Mouse (Mus musculus): Measurements from ENCODE around the gene Rad51. TPM values are rescaled to one million over a fixed set of nuclear protein-coding genes. Genes with fewer than 3 reads are reported as not detected.

Rad51 gene
- 40.0 and 51.9 TPM in 2 replicates for polyA plus RNA-seq (2014; fragmentation: Nextera tagmentation; extraction: Ambion mirVana)

DNA sequence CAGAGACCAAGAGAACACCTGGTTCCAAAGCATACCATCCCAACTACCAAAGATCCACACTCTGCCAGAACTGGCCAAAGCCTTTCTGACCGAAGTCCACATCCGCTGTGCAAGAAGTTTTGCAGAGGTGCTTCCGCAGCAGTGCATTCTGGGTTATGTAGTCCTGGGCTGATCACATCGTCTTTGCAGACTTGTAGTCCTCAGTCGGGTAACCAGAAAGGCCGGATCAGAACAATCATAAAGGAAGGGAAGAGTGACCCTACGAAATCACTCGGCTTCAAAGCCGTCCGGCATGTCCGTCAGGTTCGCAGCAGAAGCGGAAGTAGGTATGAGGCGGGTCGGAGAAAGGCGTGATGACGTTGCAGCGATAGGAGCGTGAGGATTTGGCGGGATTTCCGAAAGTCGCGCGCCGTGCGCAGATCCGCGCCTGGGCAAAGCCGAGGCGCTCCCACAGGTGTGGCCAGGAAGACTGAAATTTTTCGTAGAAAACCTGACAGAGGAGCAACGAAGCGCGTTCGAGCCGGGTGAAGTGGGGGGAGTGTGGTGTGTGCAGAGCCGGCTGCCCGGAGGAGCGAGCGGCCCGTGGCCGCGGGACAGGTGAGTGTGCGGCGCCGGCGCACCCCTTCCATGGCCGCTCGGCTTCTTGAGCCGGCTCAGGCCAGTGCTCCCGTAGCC lies at the start of gene Rad51:
Gene Rad51, plus strand, starts transcription at position 356 of the 675 bp plus-strand sequence.
- H3K4me1 ChIP-seq (ENCODE audit: control insufficient read depth, insufficient read depth, low read length), result peaks cover 18% of the 10 kb centered on the region
- peak within 1 kb of the TSS; percentile 90 for H3K27ac ChIP-seq (ENCODE audit: low read depth, low read length)
- no peaks in the 10 kb centered on the region for H3K27me3 ChIP-seq (ENCODE audit: control insufficient read depth, insufficient read depth, low read length)
- no peaks in the 10 kb centered on the region for H3K9me3 ChIP-seq (ENCODE audit: control insufficient read depth, low read length)
- peak; percentile 94 for ATAC-seq (ENCODE audit: low FRiP score, low TSS enrichment)
- 1% methylated on average over 47 of the region's 51 CpGs for WGBS
- H3K4me2 ChIP-seq (replicated peaks; ENCODE audit: low read depth, low read length), result peak within 1 kb of the TSS; percentile 93
- H3K4me3 ChIP-seq (ENCODE audit: low read length), result peak within 1 kb of the TSS; percentile 85
- H3K9ac ChIP-seq (ENCODE audit: low read depth, low read length), result peak within 1 kb of the TSS; percentile 77
- H3K36me3 ChIP-seq (ENCODE audit: control insufficient read depth, insufficient read depth, low read length), result peaks cover 15% of the 10 kb centered on the region; the same call in 1 of the 2 replicates

DNA sequence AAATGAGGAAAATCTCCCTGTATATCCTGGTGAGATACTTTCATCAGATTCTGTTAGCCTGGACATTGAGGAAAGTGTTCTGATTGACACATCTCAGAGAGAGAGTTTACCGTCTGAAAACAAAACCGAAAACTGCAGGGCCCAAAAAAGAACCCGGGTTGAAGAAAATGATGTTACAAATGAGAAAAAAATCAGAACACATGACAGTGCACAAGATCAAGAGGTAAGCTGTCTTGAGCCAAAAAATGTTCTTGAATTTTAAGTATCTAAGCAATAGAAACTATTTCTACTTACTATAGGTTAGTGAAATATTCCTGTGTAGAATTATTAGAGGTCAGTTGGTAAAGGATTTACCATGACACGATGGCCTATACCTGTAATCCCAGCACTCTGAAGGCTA lies 40.2 kb upstream of the Rad51 start:
- Histone ChIP-seq H3K4me1 (ENCODE audit: control insufficient read depth, insufficient read depth, low read length) (no peaks in the 10 kb centered on the region), H3K4me3 (ENCODE audit: low read length) (no peak overlapping the region), H3K36me3 (ENCODE audit: control insufficient read depth, insufficient read depth, low read length) (peaks cover 34% of the 10 kb centered on the region), H3K27ac (ENCODE audit: low read depth, low read length) (no peak overlapping the region), H3K9ac (ENCODE audit: low read depth, low read length) (no peak overlapping the region), H3K27me3 (ENCODE audit: control insufficient read depth, insufficient read depth, low read length) (no peaks in the 10 kb centered on the region), H3K4me2 (replicated peaks; ENCODE audit: low read depth, low read length) (no peak overlapping the region), H3K9me3 (ENCODE audit: control insufficient read depth, low read length) (no peaks in the 10 kb centered on the region)
- ATAC-seq (ENCODE audit: low FRiP score, low TSS enrichment), result no peak
- 92% methylated on average over 4 of the region's 4 CpGs for WGBS

DNA sequence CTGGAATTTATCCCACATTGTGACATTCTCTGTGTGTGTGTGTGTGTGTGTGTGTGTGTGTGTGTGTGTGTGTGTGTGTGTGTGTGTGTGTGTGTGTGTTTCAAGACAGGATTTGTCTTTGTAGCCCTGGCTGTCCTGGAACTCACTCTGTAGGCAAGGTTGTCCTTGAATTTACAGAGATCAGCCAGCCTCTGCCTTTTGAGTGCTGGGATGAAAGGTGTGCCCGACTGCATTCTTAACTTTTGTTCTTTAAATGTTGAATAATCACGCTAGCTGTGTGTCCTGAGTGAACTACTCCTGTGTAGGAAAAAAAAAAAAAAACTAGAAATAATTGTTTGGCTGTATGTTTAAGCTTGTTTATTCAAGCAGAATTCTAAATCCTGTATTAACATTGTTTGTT lies 26.4 kb upstream of the Rad51 start:
- Histone ChIP-seq H3K9me3 (ENCODE audit: control insufficient read depth, low read length) (no peaks in the 10 kb centered on the region), H3K36me3 (ENCODE audit: control insufficient read depth, insufficient read depth, low read length) (peaks cover 35% of the 10 kb centered on the region), H3K4me2 (replicated peaks; ENCODE audit: low read depth, low read length) (no peak overlapping the region), H3K4me3 (ENCODE audit: low read length) (no peak overlapping the region), H3K27me3 (ENCODE audit: control insufficient read depth, insufficient read depth, low read length) (no peaks in the 10 kb centered on the region), H3K27ac (ENCODE audit: low read depth, low read length) (no peak overlapping the region), H3K9ac (ENCODE audit: low read depth, low read length) (no peak overlapping the region), H3K4me1 (ENCODE audit: control insufficient read depth, insufficient read depth, low read length) (no peaks in the 10 kb centered on the region)
- 94% methylated on average over 2 of the region's 2 CpGs for WGBS
- no peak for ATAC-seq (ENCODE audit: low FRiP score, low TSS enrichment)

DNA sequence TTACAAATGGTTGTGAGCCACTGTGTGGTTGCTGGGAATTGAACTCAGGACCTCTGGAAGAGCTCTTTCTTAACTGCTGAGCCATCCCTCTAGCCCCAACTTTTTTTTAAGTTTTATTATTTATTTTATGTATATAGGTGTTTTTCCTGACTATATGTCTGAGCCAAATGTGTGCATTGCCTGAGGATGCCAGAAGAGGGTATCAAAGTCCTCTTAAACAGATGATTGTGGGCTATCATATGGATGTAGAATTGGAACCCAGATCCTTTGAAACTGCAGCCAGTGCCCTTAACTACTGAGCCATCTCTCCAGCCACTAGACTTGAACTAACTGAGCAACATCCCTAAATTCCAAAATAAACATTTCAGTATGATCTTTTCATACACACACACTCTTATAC lies 11.0 kb upstream of the Rad51 start:
- Histone ChIP-seq H3K9me3 (ENCODE audit: control insufficient read depth, low read length) (no peaks in the 10 kb centered on the region), H3K36me3 (ENCODE audit: control insufficient read depth, insufficient read depth, low read length) (peaks cover 43% of the 10 kb centered on the region), H3K27me3 (ENCODE audit: control insufficient read depth, insufficient read depth, low read length) (no peaks in the 10 kb centered on the region), H3K9ac (ENCODE audit: low read depth, low read length) (no peak overlapping the region), H3K4me1 (ENCODE audit: control insufficient read depth, insufficient read depth, low read length) (no peaks in the 10 kb centered on the region), H3K4me3 (ENCODE audit: low read length) (no peak overlapping the region), H3K27ac (ENCODE audit: low read depth, low read length) (no peak overlapping the region), H3K4me2 (replicated peaks; ENCODE audit: low read depth, low read length) (no peak overlapping the region)
- ATAC-seq (ENCODE audit: low FRiP score, low TSS enrichment), result no peak

DNA sequence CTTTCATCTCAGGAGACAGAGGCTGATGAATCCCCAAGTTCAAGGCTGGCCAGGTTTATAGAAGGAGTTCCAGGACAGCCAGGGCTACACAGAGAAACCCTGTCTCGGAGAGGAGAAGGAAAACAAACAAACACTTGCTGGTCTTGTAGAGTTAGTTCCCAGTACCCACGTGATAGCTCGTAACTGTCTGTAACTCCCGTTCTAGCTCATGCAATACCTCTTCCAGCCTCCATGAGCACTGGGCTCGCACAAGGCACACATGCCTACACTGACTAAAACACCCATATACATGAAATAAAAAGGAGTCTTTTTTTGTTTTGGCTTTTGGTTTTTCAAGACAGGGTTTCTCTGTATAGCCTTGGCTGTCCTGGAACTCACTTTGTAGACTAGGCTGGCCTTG lies 6.0 kb upstream of the Rad51 start:
- no peaks in the 10 kb centered on the region for H3K27me3 ChIP-seq (ENCODE audit: control insufficient read depth, insufficient read depth, low read length)
- no peak overlapping the region for H3K4me3 ChIP-seq (ENCODE audit: low read length)
- H3K4me1 ChIP-seq (ENCODE audit: control insufficient read depth, insufficient read depth, low read length), result no peaks in the 10 kb centered on the region
- no peak overlapping the region for H3K4me2 ChIP-seq (replicated peaks; ENCODE audit: low read depth, low read length)
- WGBS, result 80% methylated on average over 5 of the region's 5 CpGs
- peaks cover 30% of the 10 kb centered on the region for H3K36me3 ChIP-seq (ENCODE audit: control insufficient read depth, insufficient read depth, low read length)
- no peak for ATAC-seq (ENCODE audit: low FRiP score, low TSS enrichment)
- no peak overlapping the region for H3K27ac ChIP-seq (ENCODE audit: low read depth, low read length)
- no peaks in the 10 kb centered on the region for H3K9me3 ChIP-seq (ENCODE audit: control insufficient read depth, low read length)
- no peak overlapping the region for H3K9ac ChIP-seq (ENCODE audit: low read depth, low read length)

DNA sequence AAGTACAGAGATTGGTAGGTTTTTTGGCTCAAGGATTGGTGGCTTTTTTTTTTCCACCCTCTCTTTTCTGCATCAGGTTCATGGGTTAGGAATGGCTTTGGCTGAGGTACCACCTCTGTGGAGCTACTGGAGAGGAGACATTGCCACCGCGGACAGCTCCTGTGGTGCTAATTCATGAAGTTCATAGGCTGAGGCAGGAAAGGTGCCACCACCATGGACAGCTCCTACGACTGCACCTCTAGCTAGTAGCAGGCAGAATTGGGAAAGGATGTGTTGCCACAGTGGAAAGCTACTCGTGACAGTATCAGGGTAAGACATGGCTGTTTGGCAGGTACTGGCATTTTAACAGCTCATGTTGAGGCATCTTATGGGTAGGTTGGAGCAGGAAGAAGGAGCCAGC lies 4.0 kb upstream of the Rad51 start:
- Histone ChIP-seq H3K27me3 (ENCODE audit: control insufficient read depth, insufficient read depth, low read length) (no peaks in the 10 kb centered on the region), H3K4me1 (ENCODE audit: control insufficient read depth, insufficient read depth, low read length) (0 out of 2 replicates have a peak, but pooled peaks cover 5% of the 10 kb centered on the region), H3K9me3 (ENCODE audit: control insufficient read depth, low read length) (no peaks in the 10 kb centered on the region), H3K4me3 (ENCODE audit: low read length) (no peak overlapping the region), H3K36me3 (ENCODE audit: control insufficient read depth, insufficient read depth, low read length) (peaks cover 13% of the 10 kb centered on the region; the same call in 1 of the 2 replicates), H3K9ac (ENCODE audit: low read depth, low read length) (no peak overlapping the region), H3K27ac (ENCODE audit: low read depth, low read length) (no peak overlapping the region), H3K4me2 (replicated peaks; ENCODE audit: low read depth, low read length) (no peak overlapping the region)
- 74% methylated on average over 4 of the region's 4 CpGs for WGBS
- no peak for ATAC-seq (ENCODE audit: low FRiP score, low TSS enrichment)

DNA sequence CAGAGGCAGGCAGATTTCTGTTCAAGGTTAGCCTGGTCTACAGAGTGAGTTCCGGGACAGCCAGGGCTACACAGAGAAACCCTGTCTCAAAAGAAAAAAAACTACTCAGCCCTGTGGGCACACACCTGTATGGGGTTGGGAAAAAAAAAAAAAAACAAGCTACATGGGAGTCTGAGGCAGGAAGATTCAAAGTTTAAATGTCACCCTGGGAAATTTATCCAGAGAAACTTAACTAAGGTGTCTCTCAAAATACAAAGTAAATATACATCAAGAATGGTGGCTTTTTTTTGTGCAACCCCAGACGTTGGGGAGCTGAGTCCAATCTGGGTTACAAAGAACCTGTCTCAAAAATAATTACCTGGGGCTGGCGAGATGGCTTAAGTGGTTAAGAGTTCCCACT lies 1.5 kb upstream of the Rad51 start:
- no peak overlapping the region for H3K27ac ChIP-seq (ENCODE audit: low read depth, low read length)
- no peak for ATAC-seq (ENCODE audit: low FRiP score, low TSS enrichment)
- 88% methylated on average over 3 of the region's 3 CpGs for WGBS
- H3K27me3 ChIP-seq (ENCODE audit: control insufficient read depth, insufficient read depth, low read length), result no peaks in the 10 kb centered on the region
- no peaks in the 10 kb centered on the region for H3K9me3 ChIP-seq (ENCODE audit: control insufficient read depth, low read length)
- no peak overlapping the region for H3K9ac ChIP-seq (ENCODE audit: low read depth, low read length)
- peaks cover 18% of the 10 kb centered on the region for H3K4me1 ChIP-seq (ENCODE audit: control insufficient read depth, insufficient read depth, low read length)
- peaks cover 8% of the 10 kb centered on the region; the same call in 1 of the 2 replicates for H3K36me3 ChIP-seq (ENCODE audit: control insufficient read depth, insufficient read depth, low read length)
- no peak overlapping the region for H3K4me2 ChIP-seq (replicated peaks; ENCODE audit: low read depth, low read length)
- H3K4me3 ChIP-seq (ENCODE audit: low read length), result no peak overlapping the region

DNA sequence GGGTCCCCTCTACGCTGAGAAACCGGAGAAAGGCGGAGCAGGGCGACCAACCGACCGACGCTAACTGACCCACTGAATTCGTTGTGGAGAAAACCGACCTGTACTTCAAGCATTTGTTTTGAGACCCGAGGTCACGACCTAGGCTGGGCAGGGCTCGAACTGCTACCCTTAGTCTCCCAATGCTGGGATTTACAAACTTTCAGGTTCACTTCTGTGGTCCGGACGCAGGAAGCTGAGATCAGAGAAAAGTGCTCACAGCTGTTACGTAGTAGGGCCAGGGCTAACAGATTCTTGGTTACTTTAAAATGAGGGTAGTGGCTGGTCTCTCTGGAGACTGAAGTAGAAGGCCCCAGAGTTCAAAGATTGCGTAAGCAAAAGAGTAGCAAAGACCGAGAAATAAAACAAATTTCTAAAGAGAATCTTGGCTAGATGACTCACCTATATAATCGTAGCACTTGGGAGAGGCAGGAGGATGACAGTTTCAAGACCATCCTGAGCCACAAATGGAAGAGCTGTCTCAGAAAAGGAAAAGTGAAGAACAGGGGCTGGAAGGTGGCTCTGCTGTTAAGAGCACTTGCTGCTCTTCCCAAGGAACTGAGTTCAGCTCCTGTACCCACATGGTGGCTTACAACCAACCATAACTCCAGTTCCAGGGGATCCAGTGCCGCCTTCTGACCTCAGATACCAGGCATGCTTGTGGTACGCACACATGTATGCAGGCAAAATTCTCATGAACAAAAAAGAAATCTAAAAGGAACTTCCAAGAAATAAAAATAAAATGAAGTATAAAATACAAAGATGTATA lies 730 bp downstream of the Rad51 start:
- Histone ChIP-seq H3K4me2 (replicated peaks; ENCODE audit: low read depth, low read length) (peak overlapping the region; percentile 93), H3K9me3 (ENCODE audit: control insufficient read depth, low read length) (no peaks in the 10 kb centered on the region), H3K27ac (ENCODE audit: low read depth, low read length) (peak overlapping the region; percentile 90; the same call in 1 of the 2 replicates), H3K9ac (ENCODE audit: low read depth, low read length) (peak overlapping the region; percentile 77), H3K36me3 (ENCODE audit: control insufficient read depth, insufficient read depth, low read length) (peaks cover 21% of the 10 kb centered on the region; the same call in 1 of the 2 replicates), H3K27me3 (ENCODE audit: control insufficient read depth, insufficient read depth, low read length) (no peaks in the 10 kb centered on the region), H3K4me3 (ENCODE audit: low read length) (peak overlapping the region; percentile 85), H3K4me1 (ENCODE audit: control insufficient read depth, insufficient read depth, low read length) (peaks cover 18% of the 10 kb centered on the region)
- WGBS, result 12% methylated on average over 20 of the region's 20 CpGs
- peak; percentile 26; the same call in 1 of the 2 replicates for ATAC-seq (ENCODE audit: low FRiP score, low TSS enrichment)

DNA sequence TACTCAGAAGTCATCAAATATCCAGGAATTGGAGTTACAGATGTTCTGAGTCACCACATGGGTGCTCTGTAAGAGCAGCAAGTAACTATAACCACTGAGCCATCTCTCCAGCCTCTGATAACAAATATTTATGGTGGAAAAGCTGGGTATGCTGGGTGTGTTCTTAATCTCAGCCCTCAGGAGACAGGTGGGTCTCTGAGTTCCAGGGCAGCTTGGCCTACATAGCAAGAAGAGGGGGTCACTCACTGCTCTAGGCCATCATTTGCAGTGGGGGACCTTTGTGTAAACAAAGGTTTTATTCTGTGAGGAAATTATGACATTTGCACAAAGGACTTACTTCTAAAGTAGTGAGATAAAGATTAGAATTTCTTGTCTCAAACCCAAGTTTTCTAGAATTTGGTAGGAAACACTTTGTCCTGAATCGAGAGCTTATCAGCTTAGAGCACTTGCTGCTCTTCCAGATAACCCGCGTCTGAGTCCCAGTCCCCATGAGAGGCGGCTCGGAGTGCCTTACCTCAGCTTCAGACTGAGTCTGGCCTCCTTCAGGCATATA lies 23.8 kb downstream of the Rad51 start:
- Histone ChIP-seq H3K9me3 (ENCODE audit: control insufficient read depth, low read length) (no peaks in the 10 kb centered on the region), H3K9ac (ENCODE audit: low read depth, low read length) (no peak overlapping the region), H3K4me1 (ENCODE audit: control insufficient read depth, insufficient read depth, low read length) (no peaks in the 10 kb centered on the region), H3K36me3 (ENCODE audit: control insufficient read depth, insufficient read depth, low read length) (peaks cover 75% of the 10 kb centered on the region), H3K27me3 (ENCODE audit: control insufficient read depth, insufficient read depth, low read length) (no peaks in the 10 kb centered on the region), H3K4me3 (ENCODE audit: low read length) (no peak overlapping the region), H3K4me2 (replicated peaks; ENCODE audit: low read depth, low read length) (no peak overlapping the region), H3K27ac (ENCODE audit: low read depth, low read length) (no peak overlapping the region)
- 93% methylated on average over 5 of the region's 5 CpGs for WGBS
- ATAC-seq (ENCODE audit: low FRiP score, low TSS enrichment), result no peak

Data from kidney, embryonic 14.5 days (tissue).